Mouse (Mus musculus) limb, embryonic 10.5 days (tissue): Measurements from ENCODE around the gene Slitrk1. TPM values are rescaled to one million over a fixed set of nuclear protein-coding genes. Genes with fewer than 3 reads are reported as not detected.
A peak's percentile ranks its signal among the peaks of the same experiment; 100 is the strongest.

Experiments
- DNase-seq: peaks from one replicate; pipeline ENCODE4 v3.0.0-alpha.2; 2017; ENCODE audit warnings: low spot score
- H3K27ac ChIP-seq: fragments of 300-500 bp; sonication (generic); 2 replicates; pipeline ENCODE4 v1.5.1; 2016; ENCODE audit warnings: mild to moderate bottlenecking
- H3K27me3 ChIP-seq: fragments of 300-500 bp; sonication (generic); 2 replicates; pipeline ENCODE4 v1.6.1; 2016; ENCODE audit warnings: low read depth, mild to moderate bottlenecking; ENCODE audit not compliant: poor library complexity, severe bottlenecking
- H3K36me3 ChIP-seq: fragments of 300-500 bp; sonication (generic); 2 replicates; pipeline ENCODE4 v1.6.1; 2016; ENCODE audit warnings: mild to moderate bottlenecking, moderate library complexity
- H3K4me1 ChIP-seq: fragments of 300-500 bp; sonication (generic); 2 replicates; pipeline ENCODE4 v1.6.1; 2016
- H3K4me3 ChIP-seq: fragments of 300-500 bp; sonication (generic); 2 replicates; pipeline ENCODE4 v1.5.1; 2016; ENCODE audit warnings: mild to moderate bottlenecking, moderate library complexity
- H3K9me3 ChIP-seq: fragments of 300-500 bp; sonication (generic); replicated peaks from 2 replicates; pipeline ENCODE4 v1.6.1; 2016; ENCODE audit warnings: mild to moderate bottlenecking
- WGBS: fragments of 180-500 bp; shearing (Covaris S2); methylation state at CpG from one replicate; pipeline ENCODE4 v1.1.7; 2016; 5-methylcytosine and 5-hydroxymethylcytosine counted together
- polyA plus RNA-seq: library from polyadenylated mRNA; unstranded; fragments of >200 nt; fragmentation: Nextera tagmentation; extraction: Ambion mirVana; gene quantifications from 2 replicates; pipeline ENCODE4 v1.2.1, GENCODE M21; 2016

Slitrk1 gene
- polyA plus RNA-seq = 0.04 TPM in 1 of 2 replicates, not detected in the other

DNA sequence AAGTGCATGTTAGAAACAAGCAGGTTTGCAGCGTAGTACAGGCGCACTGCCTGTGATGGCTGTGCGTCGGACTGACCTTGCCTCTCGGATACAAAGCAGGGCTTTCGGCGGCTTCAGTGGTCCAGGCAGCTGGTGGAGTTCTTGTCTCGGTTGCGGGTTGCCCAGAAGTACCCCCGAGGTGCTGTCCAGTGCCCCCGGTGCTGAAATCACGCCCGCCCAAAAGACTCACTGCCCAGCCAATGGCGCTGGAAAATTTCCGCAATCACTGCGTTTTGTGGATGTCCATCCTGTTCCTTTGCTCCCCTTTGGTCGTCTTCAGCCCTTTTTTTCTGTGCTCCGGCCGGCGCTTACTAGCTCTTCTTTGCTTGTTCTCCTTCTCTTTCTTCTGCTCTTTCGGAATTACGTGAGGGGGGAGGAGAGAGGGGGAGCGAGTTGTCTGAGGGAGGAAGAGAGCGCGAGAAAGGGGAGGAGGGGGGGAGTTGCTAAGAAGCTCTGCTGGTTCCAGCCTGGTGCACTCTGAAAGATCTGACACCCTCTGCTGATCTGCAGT is at the start of gene Slitrk1:
TSS of gene Slitrk1 (minus strand) at position 445 of the 550 bp plus-strand sequence.
- under 1% methylated on average over 25 of the region's 25 CpGs for WGBS
- Histone ChIP-seq H3K36me3 (no peaks in the 10 kb centered on the region), H3K4me1 (peaks cover 23% of the 10 kb centered on the region), H3K4me3 (peak within 1 kb of the TSS; percentile 44), H3K27ac (no peak within 1 kb of the TSS), H3K27me3 (peaks cover 55% of the 10 kb centered on the region), H3K9me3 (no peaks in the 10 kb centered on the region)
- DNase-seq = peak; percentile 87

DNA sequence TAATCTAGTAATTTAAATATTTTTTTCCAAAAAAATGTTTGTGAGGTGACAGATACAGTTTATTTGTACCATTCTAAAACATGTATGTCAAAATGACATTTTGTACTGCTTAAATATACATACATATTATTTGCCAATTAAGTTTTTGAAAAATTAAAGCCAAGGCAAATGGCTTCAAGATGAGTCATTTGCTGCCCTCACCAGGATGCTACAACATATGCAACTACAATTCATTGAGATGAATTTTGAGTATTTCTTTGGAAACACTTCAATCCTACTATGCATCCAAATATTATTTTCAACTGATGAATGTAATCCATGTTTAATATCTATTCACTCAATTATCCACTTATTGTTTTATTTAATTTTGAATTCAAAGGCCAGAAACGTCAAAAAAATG is 21.8 kb upstream of the Slitrk1 start:
- Histone ChIP-seq H3K27ac (no peak overlapping the region), H3K36me3 (no peaks in the 10 kb centered on the region), H3K4me1 (no peaks in the 10 kb centered on the region), H3K27me3 (no peaks in the 10 kb centered on the region), H3K9me3 (no peaks in the 10 kb centered on the region), H3K4me3 (no peak overlapping the region)
- WGBS = 69% methylated on average over 1 of the region's 1 CpGs
- DNase-seq = no peak

DNA sequence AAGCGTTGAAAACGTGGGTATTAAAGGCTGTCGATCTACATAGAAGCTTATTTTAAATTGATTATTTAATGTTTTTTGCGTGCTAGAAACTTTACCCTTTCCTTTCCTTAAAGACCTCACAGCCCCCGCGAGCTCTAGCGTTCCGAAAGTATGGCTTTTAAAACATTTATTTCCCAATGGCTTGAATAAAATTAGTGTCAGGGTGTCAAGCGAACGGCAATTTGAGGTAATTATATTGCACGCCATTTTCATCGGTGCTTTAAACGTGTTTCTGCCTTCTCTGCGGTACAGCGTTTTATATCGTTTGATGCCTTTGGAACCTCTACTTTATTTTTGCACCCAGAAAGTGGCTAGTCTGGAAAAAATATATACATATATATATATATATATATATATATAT is 378 bp upstream of the Slitrk1 start:
- DNase-seq = no peak
- Histone ChIP-seq H3K9me3 (no peaks in the 10 kb centered on the region), H3K27me3 (peaks cover 54% of the 10 kb centered on the region), H3K27ac (no peak overlapping the region), H3K4me3 (peak overlapping the region; percentile 44), H3K36me3 (no peaks in the 10 kb centered on the region), H3K4me1 (peaks cover 23% of the 10 kb centered on the region)
- WGBS = 19% methylated on average over 16 of the region's 16 CpGs

DNA sequence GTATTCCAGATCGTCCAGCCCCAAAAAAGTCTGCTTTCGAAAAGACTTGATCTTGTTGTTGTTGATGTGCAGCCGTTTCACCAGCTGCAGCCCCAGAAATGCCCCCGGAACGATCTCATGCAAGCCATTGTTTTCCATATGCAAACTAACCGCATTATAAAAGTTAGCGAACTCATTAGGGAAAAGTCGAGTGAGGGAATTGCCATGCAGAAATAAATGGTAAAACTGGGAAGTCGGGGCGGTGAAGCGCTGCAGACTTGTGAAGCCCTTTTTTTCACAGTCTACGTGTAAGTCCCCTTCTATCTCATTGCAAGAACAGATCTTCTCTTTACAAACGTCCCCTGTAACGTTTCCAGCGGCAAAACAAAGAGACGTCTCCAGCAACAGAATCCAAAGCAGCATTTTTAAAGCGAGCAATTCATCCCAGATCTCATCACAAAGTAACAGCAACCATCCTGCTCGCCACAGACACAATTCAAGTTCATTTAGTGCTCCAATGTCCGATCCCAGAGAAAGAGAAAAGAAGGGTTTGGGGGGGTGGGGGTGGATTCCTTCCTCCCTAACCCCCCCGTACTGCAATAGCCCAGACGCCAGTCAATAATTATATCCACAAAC is 975 bp downstream of the Slitrk1 start:
- H3K27ac ChIP-seq = no peak overlapping the region
- no peak for DNase-seq
- no peaks in the 10 kb centered on the region for H3K9me3 ChIP-seq
- H3K36me3 ChIP-seq = no peaks in the 10 kb centered on the region
- 3% methylated on average over 21 of the region's 21 CpGs for WGBS
- peaks cover 55% of the 10 kb centered on the region for H3K27me3 ChIP-seq
- peaks cover 23% of the 10 kb centered on the region for H3K4me1 ChIP-seq
- H3K4me3 ChIP-seq = peak overlapping the region; percentile 44

DNA sequence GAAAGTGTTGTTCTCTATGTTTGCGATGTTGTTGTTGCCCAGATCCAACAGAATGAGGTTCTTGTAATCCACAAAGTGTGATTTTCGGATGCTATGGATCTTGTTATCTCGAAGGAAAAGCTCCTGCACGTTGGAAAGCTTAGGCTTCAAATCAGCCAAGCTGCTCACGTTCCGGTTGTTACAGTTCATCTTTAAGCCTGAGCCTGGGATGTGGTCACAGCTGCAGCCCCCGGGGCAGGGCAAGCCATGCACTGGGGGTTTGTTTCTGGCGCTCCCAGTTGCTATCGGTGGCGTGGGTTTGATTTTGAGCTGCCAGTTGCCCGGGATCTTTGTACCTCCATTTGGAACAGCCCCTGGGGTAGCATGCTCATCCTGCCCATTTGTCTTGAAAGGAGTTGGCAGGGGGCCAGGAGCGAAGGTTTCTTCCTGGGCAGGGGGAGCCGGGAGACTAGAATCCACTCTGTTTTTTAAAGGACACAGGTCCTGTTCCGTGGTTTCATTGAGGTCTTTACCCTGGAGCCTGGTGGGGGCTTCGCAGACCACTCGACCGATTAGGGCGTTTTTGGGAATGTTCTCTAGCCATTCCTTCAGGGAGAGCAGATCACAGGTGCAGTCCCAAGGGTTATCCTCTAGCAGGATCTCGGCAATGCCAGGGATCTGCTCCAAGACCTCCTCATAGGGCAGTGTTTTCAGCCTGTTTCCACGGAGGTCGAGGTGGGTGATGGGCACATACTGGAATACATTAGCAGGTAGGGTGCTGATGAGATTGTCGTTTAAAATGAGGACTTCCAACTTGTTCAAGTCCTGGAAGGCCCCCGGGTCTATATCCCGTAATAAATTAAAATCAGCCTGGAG is 1.7 kb downstream of the Slitrk1 start:
- no peaks in the 10 kb centered on the region for H3K36me3 ChIP-seq
- peaks cover 23% of the 10 kb centered on the region for H3K4me1 ChIP-seq
- no peak overlapping the region for H3K27ac ChIP-seq
- H3K9me3 ChIP-seq = no peaks in the 10 kb centered on the region
- peaks cover 55% of the 10 kb centered on the region for H3K27me3 ChIP-seq
- peak overlapping the region; percentile 44 for H3K4me3 ChIP-seq
- peak; percentile 35 for DNase-seq
- WGBS = 4% methylated on average over 24 of the region's 24 CpGs

DNA sequence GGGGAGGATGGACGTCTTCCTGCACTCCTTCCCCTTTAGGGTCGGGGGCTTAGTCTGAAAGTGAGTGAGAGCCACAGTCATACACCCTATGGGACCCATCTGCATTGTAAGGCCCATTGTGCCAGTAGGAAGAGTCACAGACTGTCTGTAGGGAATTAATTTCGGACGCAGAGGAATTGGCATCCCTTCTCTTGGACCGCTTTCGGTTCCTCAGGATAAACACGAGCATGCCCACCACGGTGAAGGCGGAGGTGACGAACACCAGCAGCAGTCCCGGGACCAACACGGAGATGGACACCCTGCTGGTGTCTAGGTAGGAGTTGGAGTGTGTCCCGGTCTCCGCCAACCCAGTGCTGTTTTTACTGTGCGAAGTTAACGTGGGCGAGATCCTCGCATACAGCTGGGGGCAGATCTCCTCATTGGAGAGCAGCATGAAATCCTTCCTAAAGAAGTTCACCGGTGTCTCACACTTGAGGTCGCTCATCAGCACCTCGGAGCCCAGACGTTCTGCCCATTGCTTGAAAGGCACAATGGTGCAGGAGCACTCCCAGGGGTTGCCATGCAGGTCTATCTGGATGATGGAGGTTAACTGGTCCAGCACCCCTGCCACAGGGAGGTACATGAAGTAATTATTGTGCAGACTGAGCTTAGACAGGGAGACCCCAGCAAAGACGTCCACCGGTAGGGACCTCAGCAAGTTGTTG is 2.7 kb downstream of the Slitrk1 start:
- Histone ChIP-seq H3K36me3 (no peaks in the 10 kb centered on the region), H3K4me3 (peak overlapping the region; percentile 37), H3K27me3 (peaks cover 55% of the 10 kb centered on the region), H3K9me3 (no peaks in the 10 kb centered on the region), H3K27ac (no peak overlapping the region), H3K4me1 (peaks cover 23% of the 10 kb centered on the region)
- under 1% methylated on average over 24 of the region's 24 CpGs for WGBS
- peak; percentile 33 for DNase-seq

DNA sequence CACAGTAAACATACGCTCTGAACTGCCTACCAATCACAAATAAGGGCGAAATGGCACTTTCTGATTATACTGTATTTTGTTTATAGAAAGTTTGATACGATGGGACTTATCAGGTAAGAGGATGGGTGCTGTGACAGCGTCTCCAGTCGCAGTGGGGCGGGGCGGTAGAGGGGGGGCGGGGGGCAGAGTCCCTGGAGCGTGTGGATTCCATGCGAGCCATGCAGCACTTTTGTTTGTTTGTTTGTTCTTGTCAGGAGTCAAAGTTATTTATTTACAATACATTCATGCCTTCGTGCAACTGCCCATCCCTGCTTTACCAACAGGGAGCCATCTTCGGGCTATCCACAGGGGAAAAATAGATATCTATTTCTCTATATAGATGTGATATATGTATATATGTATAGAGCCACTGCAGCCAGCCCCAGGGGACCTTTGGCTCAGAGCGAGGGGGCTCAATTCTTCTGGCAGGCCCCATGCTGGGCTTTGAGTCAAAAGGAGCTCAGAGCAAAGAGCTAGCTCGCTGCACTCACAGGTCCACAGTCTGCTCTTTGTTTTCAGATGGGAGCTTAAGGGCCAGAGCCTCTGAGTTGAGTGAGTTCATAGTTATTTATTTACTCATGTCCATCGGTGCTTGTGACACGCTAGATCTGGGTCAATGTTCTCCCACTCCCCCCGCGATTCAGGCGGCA is 3.4 kb downstream of the Slitrk1 start:
- WGBS = 4% methylated on average over 19 of the region's 19 CpGs

DNA sequence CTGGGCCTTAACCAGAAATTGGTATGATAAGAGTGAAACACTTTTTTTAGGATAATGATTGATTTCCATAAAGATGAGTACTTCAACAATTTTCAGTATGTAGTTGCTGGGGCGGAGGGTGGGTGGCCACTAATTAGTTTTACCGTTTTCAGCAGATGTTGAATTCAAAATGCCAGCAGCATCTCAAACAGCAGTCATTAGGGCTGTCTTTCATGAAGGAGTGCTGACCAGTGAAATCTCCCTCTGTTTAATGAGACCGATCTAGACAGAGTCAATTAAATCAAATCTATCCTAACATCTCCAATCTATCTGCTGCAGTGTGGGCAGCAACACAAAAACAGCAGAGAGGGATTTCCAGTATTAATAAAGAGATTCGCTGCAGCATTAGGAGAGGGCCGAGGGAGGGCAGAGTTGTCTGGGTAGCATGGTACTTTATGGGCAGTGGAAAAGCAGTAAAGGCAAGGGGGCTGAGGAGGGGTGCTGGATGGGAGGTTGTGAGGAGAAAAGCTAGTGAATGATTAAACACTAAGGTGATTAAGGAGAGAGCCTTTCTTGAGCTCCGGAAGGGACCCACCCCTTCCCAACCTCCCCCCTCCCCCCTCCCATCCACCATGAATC is 4.5 kb downstream of the Slitrk1 start:
- Histone ChIP-seq H3K4me3 (no peak overlapping the region), H3K9me3 (no peaks in the 10 kb centered on the region), H3K36me3 (no peaks in the 10 kb centered on the region), H3K27ac (no peak overlapping the region), H3K4me1 (peaks cover 23% of the 10 kb centered on the region), H3K27me3 (peaks cover 52% of the 10 kb centered on the region)
- WGBS = 19% methylated on average over 6 of the region's 6 CpGs
- no peak for DNase-seq

More for the DNA sequence above, 3.4 kb downstream of the Slitrk1 start:
- peaks cover 55% of the 10 kb centered on the region for H3K27me3 ChIP-seq
- H3K4me1 ChIP-seq = peaks cover 23% of the 10 kb centered on the region
- H3K36me3 ChIP-seq = no peaks in the 10 kb centered on the region
- H3K27ac ChIP-seq = no peak overlapping the region
- H3K4me3 ChIP-seq = peak overlapping the region; percentile 37
- DNase-seq = peak; percentile 30
- H3K9me3 ChIP-seq = no peaks in the 10 kb centered on the region

DNA sequence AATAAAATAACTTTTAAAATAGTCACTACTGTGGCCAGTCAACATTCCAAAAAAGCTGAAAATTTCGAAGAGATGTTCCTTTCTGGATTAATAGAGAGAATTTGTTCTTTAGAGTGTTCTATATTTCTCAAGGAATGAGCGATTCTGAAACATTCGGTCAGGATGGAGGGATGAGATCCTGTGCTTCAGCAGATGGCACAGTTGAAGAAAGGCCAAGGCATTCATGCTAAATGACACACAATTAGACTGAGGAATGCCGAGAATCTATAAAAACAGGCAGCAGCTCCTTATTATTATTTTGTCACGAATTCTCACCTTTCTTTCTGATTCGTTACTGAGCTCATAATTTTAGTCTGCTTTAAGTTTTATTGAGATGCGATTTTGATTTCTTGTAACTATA is 15.4 kb downstream of the Slitrk1 start:
- H3K9me3 ChIP-seq = no peaks in the 10 kb centered on the region
- no peak overlapping the region for H3K4me3 ChIP-seq
- H3K27ac ChIP-seq = no peak overlapping the region
- H3K27me3 ChIP-seq = no peaks in the 10 kb centered on the region
- no peak for DNase-seq
- H3K4me1 ChIP-seq = no peaks in the 10 kb centered on the region
- 84% methylated on average over 7 of the region's 7 CpGs for WGBS
- H3K36me3 ChIP-seq = no peaks in the 10 kb centered on the region

DNA sequence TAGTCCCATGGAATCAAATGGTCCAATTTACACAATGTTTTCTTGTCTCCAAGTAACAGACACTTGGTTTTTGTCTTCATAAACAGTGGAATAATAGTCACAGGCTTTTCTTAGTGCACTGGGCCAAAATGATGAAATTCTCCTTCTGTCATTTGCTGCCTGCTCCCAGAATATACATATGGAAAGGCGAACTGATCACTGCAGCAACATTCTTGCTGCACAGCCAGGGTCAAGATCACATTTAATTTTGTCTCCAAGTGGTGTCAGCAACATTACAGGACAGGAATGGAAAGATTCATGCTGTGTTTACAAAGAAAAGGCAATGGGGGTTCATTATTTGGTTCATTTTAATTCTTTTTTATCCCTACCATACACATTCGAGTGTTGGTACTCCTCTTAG is 18.5 kb downstream of the Slitrk1 start:
- no peak for DNase-seq
- 75% methylated on average over 2 of the region's 2 CpGs for WGBS
- H3K36me3 ChIP-seq = no peaks in the 10 kb centered on the region
- H3K27me3 ChIP-seq = no peaks in the 10 kb centered on the region
- no peak overlapping the region for H3K27ac ChIP-seq
- no peaks in the 10 kb centered on the region for H3K4me1 ChIP-seq
- H3K4me3 ChIP-seq = no peak overlapping the region
- no peaks in the 10 kb centered on the region for H3K9me3 ChIP-seq

DNA sequence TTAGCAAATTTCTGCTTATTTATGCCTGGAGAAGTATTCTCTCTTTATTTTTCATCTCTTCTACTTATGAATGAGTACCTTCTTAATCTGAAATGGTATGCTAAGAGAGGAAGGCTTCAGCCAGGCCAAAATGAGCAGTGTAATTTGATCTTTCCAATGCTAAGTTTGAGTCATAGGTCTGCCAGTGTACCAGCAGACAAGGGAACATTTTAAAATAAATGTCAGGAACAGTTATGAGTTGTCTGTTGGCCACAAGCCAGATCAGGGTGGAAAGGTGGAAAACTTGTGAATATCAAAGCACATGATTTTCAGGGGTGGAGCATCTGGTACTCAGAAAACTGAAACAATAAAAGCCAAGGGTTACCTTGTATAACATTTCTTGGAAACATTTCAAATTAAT is 46.1 kb downstream of the Slitrk1 start:
- Histone ChIP-seq H3K27ac (no peak overlapping the region), H3K4me3 (no peak overlapping the region), H3K36me3 (no peaks in the 10 kb centered on the region), H3K4me1 (no peaks in the 10 kb centered on the region), H3K9me3 (no peaks in the 10 kb centered on the region), H3K27me3 (no peaks in the 10 kb centered on the region)
- DNase-seq = no peak

DNA sequence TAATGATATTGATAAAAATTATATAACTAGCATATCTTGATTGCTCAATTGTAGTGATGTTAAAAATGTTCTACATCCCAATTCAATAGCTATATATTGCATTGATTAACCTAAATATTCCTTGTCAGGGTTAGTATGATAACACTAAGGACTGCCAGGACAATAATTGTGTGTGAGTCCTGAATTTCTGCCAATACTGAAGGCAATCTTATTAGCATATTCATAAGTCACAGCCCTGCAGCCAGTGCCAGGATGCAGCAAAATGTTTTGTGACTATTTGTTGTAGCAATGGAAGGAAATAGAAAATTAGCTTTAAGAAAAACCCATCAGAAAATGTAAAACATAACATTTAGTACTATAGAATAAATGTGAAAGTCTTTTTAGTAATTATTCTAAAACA is 49.3 kb downstream of the Slitrk1 start:
- no peak for DNase-seq
- no peak overlapping the region for H3K4me3 ChIP-seq

More for the DNA sequence above, 49.3 kb downstream of the Slitrk1 start:
- no peak overlapping the region for H3K27ac ChIP-seq
- no peaks in the 10 kb centered on the region for H3K27me3 ChIP-seq
- H3K36me3 ChIP-seq = no peaks in the 10 kb centered on the region
- no peaks in the 10 kb centered on the region for H3K4me1 ChIP-seq
- no peaks in the 10 kb centered on the region for H3K9me3 ChIP-seq
